Mouse (Mus musculus) olfactory bulb, adult 2 months (tissue): ENCODE results near the gene Spata25.

ENCODE experiments used
- CTCF ChIP-seq: fragments of 200-500 bp; IDR thresholded peaks from 2 replicates; pipeline ENCODE4 v1.5.1; 2012; ENCODE audit warnings: low read depth, mild to moderate bottlenecking, low read length, moderate library complexity; ENCODE audit not compliant: insufficient read depth
- POLR2A ChIP-seq: fragments of 200-500 bp; IDR thresholded peaks from 2 replicates; pipeline ENCODE4 v1.6.1; 2012; ENCODE audit warnings: mild to moderate bottlenecking, low read depth, low read length, moderate library complexity; ENCODE audit not compliant: insufficient read depth

DNA sequence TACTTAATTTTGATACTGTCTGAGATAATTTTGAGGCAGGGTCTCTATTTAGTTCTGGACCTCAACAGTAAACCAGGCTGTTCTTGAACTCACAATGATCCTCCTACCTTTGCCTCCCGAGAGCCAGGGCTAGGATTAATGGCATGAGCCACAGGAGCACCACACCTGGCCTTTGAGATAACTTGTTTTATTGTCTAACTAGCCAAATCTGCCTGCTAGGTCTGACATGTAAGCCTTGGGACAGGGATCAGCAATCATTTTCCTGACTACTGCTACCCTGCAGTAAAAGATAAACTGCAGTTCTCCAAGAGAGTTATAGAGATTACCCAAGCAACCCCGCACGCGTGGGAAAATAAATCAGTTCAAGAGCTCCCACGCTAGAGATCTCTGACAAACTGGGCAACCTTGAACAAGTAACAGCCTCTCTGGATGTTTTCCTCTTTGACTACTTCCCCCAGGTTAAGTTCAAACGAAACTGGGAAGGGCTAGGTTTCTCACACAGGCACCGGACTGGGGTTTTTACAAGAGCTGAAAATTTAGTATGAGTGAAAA lies 43.4 kb downstream of the Spata25 start:
- TF ChIP-seq CTCF: no peak
- TF ChIP-seq POLR2A: no peak
